Mouse (Mus musculus) heart, embryonic 14.5 days (tissue): ENCODE results near the gene Amhr2. TPM values are rescaled to one million over a fixed set of nuclear protein-coding genes. Genes with fewer than 3 reads are reported as not detected.

Experiments
- ATAC-seq: fragments of 200-750 bp; cut with Nextera tagmentation; 2 replicates; pipeline ENCODE4 v1.8.0; 2017; ENCODE audit warnings: low read depth, moderate TSS enrichment; ENCODE audit not compliant: insufficient number of reproducible peaks, insufficient read depth, low FRiP score
- H3K27ac ChIP-seq, 2 experiments: fragments of 200-500 bp in 1 of 2; fragments of 300-500 bp in 1 of 2; sonication (generic) in 1 of 2; replicated peaks in 1 of 2; 2 replicates each; pipeline ENCODE4 v1.5.1; 2012 to 2014; ENCODE audit warnings: low read depth in 2 of 2, low read length in 2 of 2, control low read depth in 1 of 2, mild to moderate bottlenecking in 1 of 2, mixed read lengths in 1 of 2; ENCODE audit not compliant: control insufficient read depth in 1 of 2, insufficient read depth in 1 of 2
- H3K27me3 ChIP-seq: fragments of 300-500 bp; sonication (generic); 2 replicates; pipeline ENCODE4 v1.6.1; 2014; ENCODE audit warnings: mild to moderate bottlenecking, low read length, control low read depth; ENCODE audit not compliant: control insufficient read depth, insufficient read depth
- H3K36me3 ChIP-seq: fragments of 300-500 bp; sonication (generic); 2 replicates; pipeline ENCODE4 v1.6.1; 2014; ENCODE audit warnings: mild to moderate bottlenecking, control low read depth, low read length, mixed read lengths; ENCODE audit not compliant: control insufficient read depth, insufficient read depth
- H3K4me1 ChIP-seq, 2 experiments: fragments of 200-500 bp in 1 of 2; fragments of 300-500 bp in 1 of 2; sonication (generic) in 1 of 2; 2 replicates each; pipeline ENCODE4 v1.6.1; 2012 to 2014; ENCODE audit warnings: low read length in 2 of 2, control low read depth in 1 of 2, mixed read lengths in 1 of 2; ENCODE audit not compliant: control insufficient read depth in 2 of 2, insufficient read depth in 2 of 2
- H3K4me2 ChIP-seq: fragments of 300-500 bp; sonication (generic); 2 replicates; pipeline ENCODE4 v1.6.1; 2014; ENCODE audit warnings: mild to moderate bottlenecking, low read length
- H3K4me3 ChIP-seq, 2 experiments: fragments of 200-500 bp in 1 of 2; fragments of 300-500 bp in 1 of 2; sonication (generic) in 1 of 2; 2 replicates each; pipeline ENCODE4 v1.5.1; 2012 to 2014; ENCODE audit warnings: low read length in 2 of 2, mild to moderate bottlenecking in 2 of 2, control low read depth in 1 of 2, low read depth in 1 of 2, moderate library complexity in 1 of 2; ENCODE audit not compliant: control insufficient read depth in 1 of 2, insufficient read depth in 1 of 2
- H3K9ac ChIP-seq: fragments of 300-500 bp; sonication (generic); 2 replicates; pipeline ENCODE4 v1.6.1; 2014; ENCODE audit warnings: mild to moderate bottlenecking, low read length
- H3K9me3 ChIP-seq: fragments of 300-500 bp; sonication (generic); 2 replicates; pipeline ENCODE4 v1.6.1; 2016; ENCODE audit warnings: low read length, control low read depth; ENCODE audit not compliant: control insufficient read depth
- WGBS: fragments of 180-500 bp; shearing (Covaris S2); extraction: QIAGEN DNeasy Blood & Tissue Kit; methylation state at CpG from one replicate; pipeline ENCODE4 v1.1.7; 2014; 5-methylcytosine and 5-hydroxymethylcytosine counted together
- polyA plus RNA-seq: library from polyadenylated mRNA; unstranded; fragments of >200 nt; fragmentation: Nextera tagmentation; extraction: Ambion mirVana; gene quantifications from 2 replicates; pipeline ENCODE4 v1.2.1, GENCODE M21; 2014

Amhr2 gene
- polyA plus RNA-seq, 1 experiment from 2014 or later: 2.1 TPM

GRCm38 (mm10) chr15:102461430-102462075, 16.4 kb downstream of the Amhr2 start:
- peaks cover 12% of the 10 kb centered on the region for H3K36me3 ChIP-seq
- WGBS: 84% methylated on average over 9 of the region's 9 CpGs
- ATAC-seq: no peak
- H3K27me3 ChIP-seq: no peaks in the 10 kb centered on the region
- peak overlapping the region; percentile 77; the same call in 1 of the 2 replicates for H3K4me2 ChIP-seq
- peaks cover 9 to 28% of the 10 kb centered on the region in 2 experiments for H3K4me1 ChIP-seq
- H3K9me3 ChIP-seq: no peaks in the 10 kb centered on the region
- no peak overlapping the region for H3K27ac ChIP-seq
- peak overlapping the region; percentile 21; the same call in 1 of the 2 replicates for H3K9ac ChIP-seq
- no peak overlapping the region for H3K4me3 ChIP-seq

GRCm38 (mm10) chr15:102463666-102464065, 18.5 kb downstream of the Amhr2 start:
- no peaks in the 10 kb centered on the region for H3K27me3 ChIP-seq
- H3K4me3 ChIP-seq: no peak overlapping the region
- no peak overlapping the region for H3K27ac ChIP-seq
- peaks cover 7 to 24% of the 10 kb centered on the region in 2 experiments; a peak in 3 of 4 replicates for H3K4me1 ChIP-seq
- no peak for ATAC-seq
- no peaks in the 10 kb centered on the region for H3K9me3 ChIP-seq
- peaks cover 12% of the 10 kb centered on the region for H3K36me3 ChIP-seq
- no peak overlapping the region for H3K4me2 ChIP-seq
- no peak overlapping the region for H3K9ac ChIP-seq

GRCm38 (mm10) chr15:102468675-102469370, 23.7 kb downstream of the Amhr2 start:
- no peak overlapping the region for H3K4me3 ChIP-seq
- 95% methylated on average over 9 of the region's 9 CpGs for WGBS

GRCm38 (mm10) chr15:102470183-102470604, 25.0 kb downstream of the Amhr2 start, which contains the start of gene Pcbp2:
Gene Pcbp2, plus strand, starts transcription at chr15:102470539.
- no peaks in the 10 kb centered on the region for H3K9me3 ChIP-seq
- H3K4me2 ChIP-seq: peak within 1 kb of the TSS; percentile 85
- no peaks in the 10 kb centered on the region for H3K27me3 ChIP-seq
- H3K4me1 ChIP-seq: peaks cover 2 to 18% of the 10 kb centered on the region in 2 experiments; a peak in 3 of 4 replicates
- H3K4me3 ChIP-seq: peak within 1 kb of the TSS; percentile 68 to 92
- H3K36me3 ChIP-seq: peaks cover 25% of the 10 kb centered on the region
- peak; percentile 99 for ATAC-seq
- H3K27ac ChIP-seq: peak within 1 kb of the TSS; percentile 91 to 99
- WGBS: under 1% methylated on average over 34 of the region's 40 CpGs
- H3K9ac ChIP-seq: peak within 1 kb of the TSS; percentile 98

More at GRCm38 (mm10) chr15:102468675-102469370, 23.7 kb downstream of the Amhr2 start:
- no peak overlapping the region for H3K27ac ChIP-seq
- no peak overlapping the region for H3K9ac ChIP-seq
- peaks cover 2 to 18% of the 10 kb centered on the region in 2 experiments; a peak in 3 of 4 replicates for H3K4me1 ChIP-seq
- peaks cover 11% of the 10 kb centered on the region for H3K36me3 ChIP-seq
- ATAC-seq: no peak
- H3K9me3 ChIP-seq: no peaks in the 10 kb centered on the region
- H3K27me3 ChIP-seq: no peaks in the 10 kb centered on the region
- no peak overlapping the region for H3K4me2 ChIP-seq

- Histone ChIP-seq H3K4me3 (peak overlapping the region; percentile 68 to 92), H3K9ac (peak overlapping the region; percentile 98), H3K4me2 (peak overlapping the region; percentile 85), H3K36me3 (peaks cover 31% of the 10 kb centered on the region), H3K4me1 (peaks cover 2 to 18% of the 10 kb centered on the region in 2 experiments; a peak in 3 of 4 replicates), H3K27ac (peak overlapping the region; percentile 91 to 99), H3K27me3 (no peaks in the 10 kb centered on the region), H3K9me3 (no peaks in the 10 kb centered on the region)
- ATAC-seq: peak; percentile 74
- WGBS: under 1% methylated on average over 44 of the region's 67 CpGs
These were observed 25.6 kb downstream of the Amhr2 start for GRCm38 (mm10) chr15:102470605-102471294.

- H3K4me1 ChIP-seq: peaks cover 2 to 18% of the 10 kb centered on the region in 2 experiments; a peak in 3 of 4 replicates
- H3K9me3 ChIP-seq: no peaks in the 10 kb centered on the region
- H3K27ac ChIP-seq: peak overlapping the region in 1 of 2 experiments; percentile 99; a peak in 2 of 4 replicates
- peak overlapping the region; percentile 98 for H3K9ac ChIP-seq
- no peaks in the 10 kb centered on the region for H3K27me3 ChIP-seq
- 2% methylated on average over 10 of the region's 10 CpGs for WGBS
- ATAC-seq: no peak
- H3K36me3 ChIP-seq: peaks cover 36% of the 10 kb centered on the region
- peak overlapping the region; percentile 85 for H3K4me2 ChIP-seq
- peak overlapping the region; percentile 68 to 92 for H3K4me3 ChIP-seq
These were observed 26.1 kb downstream of the Amhr2 start for GRCm38 (mm10) chr15:102471295-102471645.

GRCm38 (mm10) chr15:102471727-102472126, 26.6 kb downstream of the Amhr2 start:
- no peak for ATAC-seq
- Histone ChIP-seq H3K4me3 (peak overlapping the region in 1 of 2 experiments; percentile 92; a peak in 2 of 4 replicates), H3K36me3 (peaks cover 40% of the 10 kb centered on the region), H3K27ac (no peak overlapping the region; a peak in 1 of 4 replicates), H3K9me3 (no peaks in the 10 kb centered on the region), H3K9ac (peak overlapping the region; percentile 98), H3K4me2 (peak overlapping the region; percentile 85), H3K4me1 (peaks cover 2 to 18% of the 10 kb centered on the region in 2 experiments; a peak in 3 of 4 replicates), H3K27me3 (no peaks in the 10 kb centered on the region)
